ENCODE assay signal across 8 mouse cellular contexts in genomic region chr4:134631471-134632130, GRCm38 (mm10).
A peak's percentile ranks its signal among the peaks of the same experiment; 100 is the strongest.
DNase-seq lines count a peak whose midpoint lies in the region; ATAC-seq and TF ChIP-seq lines count a peak whose summit lies in the region.

No protein-coding gene starts in this region.

- no peak for DNase-seq in lung, postnatal 0 days (ENCODE audit: low spot score)
- no peak for DNase-seq in lung, postnatal 25 days (ENCODE audit: low spot score)
- peak; percentile 60 for DNase-seq in midbrain, embryonic 10.5 days (ENCODE audit: low spot score)
- DNase-seq in spleen, postnatal 10 days (ENCODE audit: low spot score in 2 of 2), result no peak
- DNase-seq in urinary bladder, postnatal 14 days (ENCODE audit: low spot score), result no peak
- no peak for DNase-seq in thymus, postnatal 4 days

- TF ChIP-seq CTCF in lung, postnatal 0 days (IDR thresholded peaks at IDR 0.05), result no peak

- no peak for TF ChIP-seq EP300 in lung, postnatal 0 days (IDR thresholded peaks at IDR 0.05)

- H3K9ac ChIP-seq in lung, postnatal 0 days (replicated peaks; ENCODE audit: low read depth), result no peak overlapping the region
- H3K9ac ChIP-seq in hindbrain, embryonic 16.5 days (ENCODE audit: low read depth, low read length), result peak overlapping the region; percentile 17; the same call in 1 of the 2 replicates

- H3K9me3 ChIP-seq in lung, postnatal 0 days (ENCODE audit: low read length), result no peaks in the 10 kb centered on the region
- no peaks in the 10 kb centered on the region for H3K9me3 ChIP-seq in hindbrain, embryonic 16.5 days (ENCODE audit: control insufficient read depth, low read length)
- no peaks in the 10 kb centered on the region for H3K9me3 ChIP-seq in midbrain, embryonic 10.5 days (replicated peaks)

- H3K4me3 ChIP-seq in lung, postnatal 0 days (ENCODE audit: low read depth, low read length), result no peak overlapping the region
- no peak overlapping the region for H3K4me3 ChIP-seq in hindbrain, embryonic 16.5 days (ENCODE audit: low read length)
- H3K4me3 ChIP-seq in midbrain, embryonic 10.5 days, result peak overlapping the region; percentile 2; the same call in 1 of the 2 replicates

- 0 out of 2 replicates have a peak, but pooled peaks cover 3% of the 10 kb centered on the region for H3K4me1 ChIP-seq in lung, postnatal 0 days (ENCODE audit: insufficient read depth, low read depth, low read length)
- H3K4me1 ChIP-seq in hindbrain, embryonic 16.5 days (ENCODE audit: control insufficient read depth, insufficient read depth, low read depth, low read length), result peaks cover 40% of the 10 kb centered on the region
- peaks cover 75% of the 10 kb centered on the region for H3K4me1 ChIP-seq in midbrain, embryonic 10.5 days

- peak overlapping the region; percentile 71 for H3K27ac ChIP-seq in lung, postnatal 0 days (ENCODE audit: low read length)
- H3K27ac ChIP-seq in hindbrain, embryonic 16.5 days (ENCODE audit: low read depth, low read length), result peak overlapping the region; percentile 75
- peak overlapping the region; percentile 87 for H3K27ac ChIP-seq in midbrain, embryonic 10.5 days (replicated peaks)

- 82% methylated on average over 14 of the region's 14 CpGs for WGBS in lung, postnatal 0 days
- 24% methylated on average over 14 of the region's 14 CpGs for WGBS in hindbrain, embryonic 16.5 days
- 49% methylated on average over 14 of the region's 14 CpGs for WGBS in midbrain, embryonic 10.5 days

- H3K36me3 ChIP-seq in lung, postnatal 0 days (ENCODE audit: insufficient read depth, low read length), result no peaks in the 10 kb centered on the region
- H3K36me3 ChIP-seq in hindbrain, embryonic 16.5 days (ENCODE audit: control insufficient read depth, insufficient read depth, low read length), result no peaks in the 10 kb centered on the region
- H3K36me3 ChIP-seq in midbrain, embryonic 10.5 days, result no peaks in the 10 kb centered on the region

- H3K4me2 ChIP-seq in lung, postnatal 0 days (replicated peaks; ENCODE audit: low read depth, low read length), result no peak overlapping the region
- peak overlapping the region; percentile 12; the same call in 1 of the 2 replicates for H3K4me2 ChIP-seq in hindbrain, embryonic 16.5 days (ENCODE audit: low read length)

- no peak for ATAC-seq in lung, postnatal 0 days
- peak; percentile 79 for ATAC-seq in frontal cortex, adult (ENCODE audit: low TSS enrichment)
- ATAC-seq in hindbrain, embryonic 16.5 days, result peak; percentile 66

- no peaks in the 10 kb centered on the region for H3K27me3 ChIP-seq in lung, postnatal 0 days (replicated peaks; ENCODE audit: insufficient read depth, low read length)
- H3K27me3 ChIP-seq in hindbrain, embryonic 16.5 days (replicated peaks; ENCODE audit: control insufficient read depth, insufficient read depth, low read length), result no peaks in the 10 kb centered on the region
- H3K27me3 ChIP-seq in midbrain, embryonic 10.5 days (ENCODE audit: low read depth, poor library complexity, severe bottlenecking), result no peaks in the 10 kb centered on the region; the same call in 1 of the 2 replicates
